Mouse (Mus musculus) heart, postnatal 0 days (tissue): ENCODE results near the gene Map9.

Source experiments
- CTCF ChIP-seq: IDR thresholded peaks from 2 replicates; pipeline ENCODE4 v1.5.1; 2016; ENCODE audit warnings: antibody characterized with exemption, control low read depth, low read depth
- EP300 ChIP-seq: IDR thresholded peaks from 2 replicates; pipeline ENCODE4 v1.6.1; 2016; ENCODE audit warnings: antibody characterized with exemption, low read depth

DNA sequence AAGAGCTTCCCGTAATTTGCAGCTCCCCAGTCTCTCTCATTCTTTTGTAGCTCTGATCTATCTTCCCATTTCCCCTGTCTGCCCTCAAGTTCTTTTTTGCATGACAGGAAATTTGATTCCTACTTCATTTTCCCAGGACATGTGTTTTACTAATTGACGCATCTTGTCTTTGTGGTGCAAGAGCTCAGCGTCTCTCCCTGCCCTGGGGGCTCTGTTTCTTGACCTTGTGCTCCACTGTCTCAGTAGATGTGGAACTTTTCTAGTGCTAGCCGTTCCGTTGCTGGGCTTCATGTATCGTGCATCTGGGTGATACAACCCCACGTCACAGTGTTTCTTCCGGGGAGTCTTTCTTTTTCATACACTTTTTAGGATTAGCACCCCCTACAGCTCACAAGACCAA, 27.2 kb downstream of the Map9 start:
- no peak for TF ChIP-seq CTCF
- no peak for TF ChIP-seq EP300
